Mouse (Mus musculus): ENCODE measurements at regions not wholly inside any gene's neighbourhood (a gene's known extent, or its start where the extent isn't known, plus 50 kb on each side); places are given as distances from the start of the nearest gene placed in this dataset.
A peak's percentile ranks its signal among the peaks of the same experiment; 100 is the strongest.

DNA sequence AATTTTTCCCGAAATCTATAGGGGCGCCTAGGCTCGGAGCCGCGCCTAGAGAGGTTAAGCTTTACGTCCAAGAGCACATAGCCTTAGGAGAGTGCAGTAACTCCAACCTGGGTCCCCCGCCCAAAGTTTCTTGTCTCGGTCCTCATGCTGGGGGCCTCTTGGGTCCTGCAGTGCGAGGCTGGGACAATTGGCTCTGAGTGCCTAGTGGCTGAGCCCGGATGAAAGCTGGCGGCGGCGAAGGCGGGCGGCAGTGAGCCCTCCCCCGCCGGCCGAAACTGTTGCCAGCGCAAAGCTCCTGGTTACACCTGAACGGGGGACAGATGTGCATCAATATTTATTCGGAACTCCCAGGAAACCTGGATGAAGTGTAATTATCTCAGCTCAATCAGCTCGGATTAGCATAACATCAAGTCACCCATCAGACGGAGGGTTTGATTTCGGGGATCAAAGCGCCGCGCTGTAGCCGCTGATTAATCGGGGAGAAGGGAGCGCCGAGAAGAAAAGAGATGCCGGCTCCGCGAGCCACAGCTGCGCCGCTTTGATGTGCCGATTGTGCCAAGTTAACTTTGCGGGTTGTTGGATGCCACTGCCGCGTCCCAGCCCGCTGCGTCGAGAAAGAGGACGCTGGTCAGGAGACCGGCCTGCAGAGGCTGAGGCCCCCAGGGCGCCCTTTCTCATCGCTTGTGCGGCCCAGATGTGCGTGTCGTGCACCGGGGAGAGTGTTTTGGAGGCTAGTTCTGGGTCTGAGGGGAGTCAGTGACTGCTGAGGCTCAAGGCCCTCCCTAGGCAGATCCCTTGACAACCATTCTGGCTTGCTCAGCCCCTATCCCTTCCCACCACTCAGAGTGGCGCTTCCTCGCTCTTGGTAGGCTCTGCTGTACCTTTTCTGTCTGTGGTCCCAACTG lies 123.7 kb upstream of the 4931429L15Rik start:
- peak; percentile 72 for DNase-seq

DNA sequence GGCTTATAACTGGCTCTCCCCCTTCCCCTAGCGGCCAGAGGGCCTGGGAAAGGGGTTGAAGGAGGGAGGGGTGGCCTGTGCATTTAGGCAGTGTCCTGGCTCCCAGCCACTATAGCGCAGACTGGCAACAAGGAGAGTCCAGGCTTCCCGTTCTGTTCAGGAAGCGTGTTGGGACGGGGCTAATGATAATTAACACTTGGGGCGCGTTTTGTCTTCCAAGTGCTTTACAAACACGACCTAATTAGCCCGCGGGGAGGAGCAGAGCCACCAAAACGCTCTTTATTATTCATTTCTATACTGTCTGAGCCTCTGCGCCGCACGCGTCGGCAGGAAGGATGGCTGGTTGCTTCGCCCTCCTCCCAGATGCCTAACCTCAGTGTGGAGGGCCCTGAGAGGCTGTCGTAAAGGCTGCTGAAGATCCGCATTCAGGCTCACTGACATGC lies 123.0 kb upstream of the 4931429L15Rik start:
- peak; percentile 59 for DNase-seq

DNA sequence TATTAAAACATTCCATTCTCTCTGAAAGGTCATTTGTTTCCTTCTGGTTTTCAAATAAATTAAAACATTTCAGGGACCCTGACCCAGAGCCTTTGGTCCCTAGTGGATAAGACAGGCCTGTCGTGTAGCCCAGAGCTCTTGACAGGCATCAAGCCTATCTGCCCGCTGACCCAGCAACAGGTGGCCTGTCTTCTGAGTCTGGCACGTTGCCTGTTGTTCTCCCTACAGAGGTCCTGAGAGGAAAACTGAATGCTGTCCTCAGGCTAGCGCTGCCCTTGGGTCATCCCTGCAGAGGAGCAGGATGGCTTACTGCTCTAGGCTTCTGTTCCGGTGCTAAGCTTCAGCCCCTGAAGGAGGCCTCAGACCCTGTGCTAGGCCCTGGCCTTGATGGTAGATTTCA lies 120.4 kb upstream of the 4931429L15Rik start:
- no peak for DNase-seq

DNA sequence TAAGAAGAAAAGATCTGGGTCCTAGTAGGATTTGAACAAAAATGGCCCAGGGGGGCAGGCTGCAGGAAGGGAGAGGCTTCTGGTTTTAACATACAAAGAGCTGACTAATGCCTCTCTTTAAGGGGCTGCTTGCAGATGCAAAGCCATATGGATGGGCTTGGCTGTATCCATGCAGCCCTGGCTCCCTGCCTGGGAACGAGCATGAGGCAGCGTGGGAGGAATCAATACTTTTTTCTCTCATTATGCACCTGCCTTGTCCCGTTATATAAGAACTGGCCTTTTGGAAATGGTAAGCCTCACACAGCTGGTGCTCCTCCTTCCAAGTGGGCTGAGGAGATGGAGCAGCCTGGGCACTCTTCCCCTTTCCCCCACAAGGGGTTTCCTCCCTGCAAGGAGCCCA lies 114.9 kb upstream of the 4931429L15Rik start:
- DNase-seq: no peak

DNA sequence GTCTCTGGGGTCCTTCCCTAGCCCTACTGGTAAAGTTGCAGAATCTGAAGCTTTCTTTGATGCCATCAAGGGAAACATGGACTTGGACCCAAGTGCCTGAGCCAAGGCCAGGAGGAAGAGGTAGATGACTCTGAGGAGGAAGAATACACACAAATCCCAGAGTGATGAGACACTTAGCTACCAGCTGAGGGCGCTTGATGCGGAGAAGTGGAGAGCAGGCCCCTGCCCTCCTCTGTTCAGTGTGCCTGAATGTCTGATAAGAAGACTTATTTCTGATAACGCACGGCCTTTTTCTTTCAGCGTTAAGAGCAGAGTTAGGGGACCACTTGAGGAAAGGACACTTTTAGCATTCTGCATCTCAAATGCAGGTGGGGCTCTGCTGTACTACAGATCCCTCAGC lies 113.9 kb upstream of the 4931429L15Rik start:
- DNase-seq: no peak

DNA sequence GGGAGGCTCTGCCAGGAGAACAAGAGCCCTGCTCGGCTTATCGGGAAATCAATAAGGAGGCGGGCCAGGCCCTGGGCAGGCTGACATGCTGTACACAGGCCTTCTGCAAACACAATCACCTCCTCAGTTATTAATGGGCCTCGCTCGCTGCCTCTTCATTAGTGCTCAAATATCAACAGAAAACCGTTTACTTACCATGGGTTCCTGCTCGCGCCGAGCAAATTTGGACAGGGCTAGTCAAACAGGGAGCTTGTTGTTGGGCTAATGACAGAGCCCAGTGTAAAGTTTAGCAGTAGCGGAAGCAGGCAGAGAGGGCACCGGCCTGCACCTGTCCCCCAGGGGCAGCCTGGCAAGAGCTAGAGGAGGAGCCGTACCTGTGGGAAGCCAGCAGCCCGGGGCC lies 111.3 kb upstream of the 4931429L15Rik start:
- no peak for DNase-seq

DNA sequence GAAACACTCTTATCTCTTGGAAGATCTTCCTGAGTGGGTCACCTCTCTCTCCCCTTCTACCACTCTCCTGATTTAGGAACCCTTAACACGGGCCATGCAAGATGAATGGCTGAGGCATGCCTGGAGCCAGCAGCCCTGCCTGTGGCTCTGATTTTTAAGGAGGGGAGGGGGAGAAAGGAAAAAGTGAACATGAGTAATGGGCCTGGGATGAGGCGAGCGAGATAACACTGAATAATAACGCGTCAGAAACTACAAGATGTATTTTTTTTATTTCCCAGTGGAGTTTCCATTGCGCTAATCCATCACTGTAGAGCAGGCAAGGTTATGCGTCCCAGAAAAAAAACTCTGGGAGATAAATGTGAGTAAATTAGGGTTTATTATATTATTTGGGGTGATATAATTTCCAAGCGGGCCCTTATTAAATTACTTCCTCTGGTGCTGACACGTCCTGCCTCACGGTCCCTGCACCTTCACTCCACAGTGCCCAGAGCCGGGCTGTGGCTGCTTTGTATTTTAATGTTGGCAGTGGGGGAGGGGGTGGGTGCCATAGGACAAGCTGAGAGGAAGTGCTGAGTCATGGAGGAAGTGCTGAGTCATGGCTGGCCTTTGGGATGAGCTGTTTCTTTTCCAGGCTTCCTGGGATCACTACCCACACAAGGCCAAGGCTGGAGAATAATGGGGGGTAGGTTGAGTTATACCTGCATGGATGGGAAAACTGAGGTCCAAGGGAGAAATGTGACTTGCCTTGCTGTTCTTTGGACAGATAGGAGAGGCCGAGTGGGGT lies 103.6 kb upstream of the 4931429L15Rik start:
- DNase-seq: peak; percentile 35

DNA sequence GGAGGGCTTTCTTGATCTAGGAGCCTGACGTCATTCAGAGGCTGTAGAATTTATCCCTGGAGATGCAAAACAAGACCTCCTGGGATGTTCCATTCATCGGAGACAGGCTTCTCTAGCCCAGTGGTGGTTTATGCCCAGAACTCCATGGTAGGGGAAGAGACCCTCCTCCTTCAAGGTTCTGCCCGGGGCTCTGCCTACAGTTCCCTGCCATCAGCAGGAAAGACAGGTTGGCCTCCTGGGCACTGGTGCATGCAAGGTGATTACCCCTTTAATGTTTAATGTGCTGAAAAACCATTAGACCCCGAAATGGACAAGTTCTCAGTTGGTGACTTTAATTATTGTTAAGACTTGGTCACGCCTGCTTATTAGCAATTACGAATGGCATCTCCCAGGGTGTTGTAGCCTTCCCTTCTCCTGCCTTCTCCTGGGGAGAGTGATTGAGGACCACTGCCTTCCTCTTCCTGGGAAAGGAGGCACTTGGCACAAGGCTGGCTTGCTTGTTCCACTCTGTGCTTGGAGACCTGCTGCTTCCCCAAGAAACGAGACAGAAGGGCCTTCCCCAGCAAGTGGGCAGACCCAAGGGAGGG lies 102.0 kb upstream of the 4931429L15Rik start:
- no peak for DNase-seq

DNA sequence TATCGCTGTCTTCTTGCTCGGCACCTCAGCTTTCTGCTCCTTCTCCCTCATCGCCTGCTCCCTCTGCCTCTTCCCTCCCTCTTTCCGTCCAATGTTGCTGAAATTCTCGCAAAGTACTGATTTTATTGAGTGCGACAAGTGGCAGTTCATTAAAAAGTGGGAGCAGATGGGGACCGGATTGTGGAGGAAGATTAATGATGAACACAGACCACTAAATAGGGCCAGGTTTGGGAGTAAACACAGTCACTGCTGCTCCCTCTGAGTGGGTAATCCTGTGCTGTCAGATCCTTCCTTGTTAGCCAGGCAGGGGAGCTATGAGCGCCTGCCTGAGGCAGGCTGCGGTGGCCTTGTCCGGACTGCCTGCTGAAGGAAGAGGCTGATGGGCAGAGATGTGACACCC lies 91.9 kb upstream of the 4931429L15Rik start:
- no peak for DNase-seq

DNA sequence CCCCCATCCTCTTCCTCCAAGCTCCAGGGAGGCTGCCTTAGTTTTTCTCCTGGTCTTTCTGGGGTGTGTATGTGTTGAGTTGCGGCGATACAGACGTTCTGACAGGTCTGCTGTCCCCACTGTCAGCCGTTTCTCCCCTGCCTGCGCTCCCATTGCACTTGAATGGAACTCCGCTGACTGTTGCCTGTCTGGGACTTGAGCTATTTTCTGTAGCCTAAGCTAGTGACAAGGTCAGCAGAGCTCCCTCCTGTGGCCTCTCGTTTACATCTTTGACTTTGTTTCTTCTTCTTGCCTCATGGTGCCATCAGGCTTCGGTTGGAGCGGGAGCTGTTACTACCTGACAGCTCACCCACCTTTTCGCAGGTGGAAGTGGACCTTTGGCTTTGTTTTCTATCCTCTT lies 89.0 kb upstream of the 4931429L15Rik start:
- no peak for DNase-seq

DNA sequence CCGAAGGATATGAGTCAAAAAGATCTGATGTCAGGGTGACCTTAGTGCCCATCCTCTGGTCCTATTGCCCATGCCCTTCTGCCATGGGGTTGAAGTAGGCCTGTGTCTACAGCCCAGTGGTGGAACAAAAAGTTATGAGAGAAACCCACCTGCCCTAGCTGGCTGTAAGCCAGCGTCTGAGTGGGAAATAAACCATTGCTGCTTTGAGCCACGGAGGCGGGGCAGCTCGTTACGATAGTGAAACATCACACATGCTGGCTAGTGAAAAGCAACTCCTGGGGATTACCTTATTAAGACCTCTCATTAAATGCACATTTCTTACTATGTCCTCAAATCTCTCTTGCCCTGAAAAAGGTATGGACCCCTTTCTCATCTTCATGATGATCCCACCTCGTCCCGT lies 86.8 kb upstream of the 4931429L15Rik start:
- DNase-seq: no peak

DNA sequence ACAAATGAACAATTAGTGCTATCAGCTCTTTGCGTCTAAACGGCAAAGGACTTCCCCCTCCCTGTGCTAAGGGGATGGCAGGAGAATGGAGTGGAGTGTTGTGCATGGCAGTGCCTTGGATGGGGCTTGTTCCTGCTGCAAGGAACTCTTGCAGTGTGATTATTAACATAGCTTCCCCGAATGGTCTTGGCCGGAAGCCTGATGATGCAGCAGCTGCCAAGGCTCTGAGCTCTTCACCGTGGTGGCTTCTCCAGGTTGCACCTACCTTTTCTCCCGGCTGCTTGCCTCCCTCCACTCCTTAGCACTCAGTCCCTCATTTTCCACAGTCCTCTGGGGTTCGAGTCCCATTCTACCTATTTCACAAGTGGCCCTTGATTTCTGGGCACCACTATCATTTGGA lies 76.8 kb upstream of the 4931429L15Rik start:
- no peak for DNase-seq

DNA sequence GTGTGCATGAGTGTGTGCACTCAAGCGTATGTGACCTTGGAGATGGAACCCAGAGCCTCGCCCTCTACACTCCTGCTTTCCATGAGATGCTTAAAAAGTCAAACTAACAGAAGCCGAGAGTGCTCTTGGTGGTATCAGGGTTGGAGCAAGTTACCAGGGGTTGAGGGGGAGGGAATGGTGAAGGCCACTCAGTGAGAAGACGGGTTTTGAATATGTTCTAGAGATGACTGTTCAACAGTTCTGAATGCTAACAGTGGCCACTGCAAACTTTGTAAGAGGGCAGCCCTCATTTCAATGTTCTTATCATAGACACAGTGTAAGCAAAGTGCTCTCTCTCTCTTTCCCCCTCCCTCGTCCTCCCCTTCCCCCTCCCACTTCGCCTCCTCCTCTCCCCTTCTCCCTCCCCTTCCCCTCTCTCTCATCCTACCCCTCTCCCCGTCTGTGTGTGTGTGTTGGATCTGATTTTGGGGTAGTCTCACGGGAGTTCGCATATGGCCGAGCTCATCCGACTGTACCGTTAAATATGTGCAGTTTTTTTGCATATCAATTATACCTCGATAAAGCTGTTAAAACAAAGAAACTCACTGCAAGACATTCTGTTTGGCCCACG lies 75.5 kb upstream of the 4931429L15Rik start:
- DNase-seq: no peak

DNA sequence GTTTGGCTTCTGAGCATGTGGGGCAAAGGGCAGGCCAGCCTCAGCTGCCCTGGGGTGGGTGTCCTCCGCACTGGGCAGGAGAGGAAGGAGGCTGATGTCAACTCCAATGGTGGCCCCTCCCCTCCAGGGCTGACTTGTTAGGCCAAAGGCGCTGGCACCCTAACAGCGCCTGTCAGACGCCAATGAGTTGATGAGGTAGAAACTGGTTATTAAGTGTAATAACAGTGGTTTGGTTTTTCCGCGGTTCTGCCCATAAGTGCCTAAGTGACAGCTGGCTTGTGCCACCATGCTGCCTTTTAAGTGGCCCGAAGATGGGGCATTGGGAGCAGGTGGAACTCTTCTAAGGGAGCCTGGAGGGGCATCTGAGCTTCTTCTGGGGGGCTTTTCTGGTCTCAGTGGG lies 74.5 kb upstream of the 4931429L15Rik start:
- no peak for DNase-seq

DNA sequence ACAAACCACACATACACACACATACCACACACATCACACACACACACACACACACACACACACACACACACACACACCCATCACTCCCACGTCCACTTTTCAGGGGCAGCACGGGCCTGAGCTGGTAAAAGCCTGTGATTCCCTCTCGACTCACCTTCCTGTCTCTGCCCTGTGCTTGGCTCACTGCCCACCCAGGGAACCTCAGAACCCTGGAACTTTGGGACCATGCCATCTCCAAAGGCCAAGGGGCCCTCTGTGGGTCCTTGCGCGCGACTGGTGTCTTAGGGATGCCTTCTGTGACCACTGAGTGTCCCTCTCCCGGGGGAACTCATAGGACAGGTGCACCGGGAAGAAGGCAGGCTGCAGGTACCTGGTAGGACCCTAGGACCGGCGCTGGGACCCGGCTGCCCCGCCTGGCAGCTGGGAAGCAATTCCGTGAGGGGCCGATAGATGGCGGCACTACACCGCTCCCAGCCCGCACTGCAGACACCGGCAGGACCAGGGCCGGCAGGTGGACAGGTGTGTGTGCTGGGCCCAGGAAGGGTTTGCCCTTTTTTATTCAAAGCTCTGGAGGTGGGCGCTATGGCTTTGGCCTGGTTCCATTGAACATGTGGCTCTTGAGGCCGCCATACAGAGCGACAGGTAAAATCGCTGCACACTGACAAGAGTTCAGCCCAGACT lies 73.0 kb upstream of the 4931429L15Rik start:
- DNase-seq: peak; percentile 60

DNA sequence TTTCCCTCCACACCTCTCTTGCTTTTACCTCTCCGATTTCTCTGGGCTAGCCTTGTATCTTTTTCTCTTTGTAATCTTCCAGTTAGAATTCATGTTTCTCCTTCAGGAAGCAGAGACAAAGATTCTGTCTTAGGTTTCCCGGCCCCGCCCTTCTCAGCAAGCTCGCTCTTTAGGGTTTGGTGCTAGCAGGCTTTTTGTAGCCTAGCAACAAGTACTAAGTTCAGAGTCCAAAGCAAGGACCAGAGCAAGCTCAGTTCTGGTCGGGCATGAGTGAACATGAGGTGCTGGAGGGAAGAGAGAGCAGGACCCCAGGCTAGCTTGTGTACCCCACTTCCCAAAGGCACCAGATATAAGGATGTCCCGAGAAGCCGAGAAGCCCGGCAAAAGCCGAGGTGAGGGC lies 70.0 kb upstream of the 4931429L15Rik start:
- DNase-seq: peak; percentile 70

DNA sequence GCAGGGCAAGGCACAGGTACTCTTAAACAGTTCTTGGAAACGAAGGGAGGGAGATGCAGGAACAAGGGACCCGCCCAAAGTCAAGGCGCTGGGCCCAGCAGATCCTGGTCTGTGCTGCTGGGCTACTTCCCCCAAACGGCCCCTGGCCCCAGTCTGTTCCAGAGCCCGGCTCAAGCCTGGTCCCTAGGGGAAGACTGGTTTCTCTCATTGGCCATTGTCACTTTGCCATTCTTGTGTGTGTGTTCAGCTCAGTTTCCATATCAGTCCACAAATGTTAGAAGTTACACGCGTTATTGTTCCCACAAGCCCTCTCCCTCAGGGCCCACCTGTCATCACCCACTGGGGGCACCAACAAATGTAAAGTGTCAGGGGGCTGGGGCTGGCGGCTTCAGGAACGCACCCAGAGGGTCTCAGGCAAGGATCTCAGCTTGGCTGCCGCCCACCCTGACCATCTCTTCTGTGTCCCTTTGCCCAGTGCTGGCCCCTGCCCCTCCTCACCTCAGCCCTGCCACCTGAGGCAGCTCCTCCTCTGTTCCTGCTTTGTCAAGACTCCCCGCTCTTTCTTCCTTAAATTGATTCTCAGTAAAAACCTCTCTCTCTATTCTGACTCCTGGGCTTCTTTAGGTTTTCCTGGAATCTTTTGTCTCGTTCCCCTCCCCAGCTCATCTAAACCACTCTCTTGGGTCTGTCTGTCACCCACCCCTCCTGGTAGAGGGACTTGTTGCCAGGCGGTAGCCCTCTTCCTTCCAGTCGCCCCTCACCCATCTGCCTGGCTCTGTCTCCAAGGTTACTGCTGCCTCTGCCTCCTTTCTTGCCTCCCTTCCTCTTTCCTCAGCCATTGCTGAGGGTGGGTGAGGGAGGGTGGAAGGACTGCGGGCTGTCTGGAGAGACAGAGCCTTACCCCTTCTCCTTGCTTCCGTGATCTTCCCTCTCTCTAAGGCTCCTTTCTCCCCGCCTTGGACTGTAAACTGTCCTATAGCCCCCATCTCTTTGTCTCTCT lies 69.2 kb upstream of the 4931429L15Rik start:
- peak; percentile 70 for DNase-seq

DNA sequence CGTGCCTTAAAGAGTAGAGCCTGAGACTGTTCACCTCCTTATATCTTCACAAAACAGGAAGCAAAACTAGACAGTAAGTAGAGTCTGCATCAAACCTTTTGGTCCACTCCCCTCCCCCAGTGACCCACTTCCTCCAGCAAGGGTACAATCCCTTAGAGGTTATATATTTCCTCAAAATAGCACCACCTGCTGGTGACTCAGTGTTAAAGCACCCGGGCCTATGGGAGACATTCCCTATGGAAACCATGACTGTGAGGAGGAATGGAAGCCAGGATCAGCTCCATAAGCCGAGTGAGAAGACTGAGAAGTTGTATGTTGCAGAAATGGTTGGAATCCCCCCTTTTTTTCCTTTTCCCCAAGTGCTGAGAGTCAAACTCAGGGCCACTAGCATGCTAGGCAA lies 66.5 kb upstream of the 4931429L15Rik start:
- DNase-seq: no peak

DNA sequence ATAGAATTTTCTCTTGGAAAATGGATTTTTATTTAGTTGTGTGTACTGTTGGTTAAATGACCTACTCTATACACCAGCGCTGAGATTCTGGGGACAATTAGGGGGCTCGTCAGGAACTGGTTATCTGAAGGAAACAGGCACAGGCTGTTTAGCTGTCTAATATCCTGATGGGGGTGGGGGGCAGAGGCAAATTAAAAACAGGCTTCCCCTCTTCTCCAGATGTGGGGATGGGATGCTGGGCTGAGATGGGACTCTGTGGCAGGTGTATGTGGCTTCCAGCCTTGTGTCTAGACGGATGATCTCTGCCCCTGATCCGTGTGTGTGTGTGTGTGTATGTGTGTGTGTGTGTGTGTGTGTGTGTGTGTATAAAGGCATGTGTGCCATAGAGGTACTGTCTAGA lies 61.6 kb upstream of the 4931429L15Rik start:
- peak; percentile 43 for DNase-seq

DNA sequence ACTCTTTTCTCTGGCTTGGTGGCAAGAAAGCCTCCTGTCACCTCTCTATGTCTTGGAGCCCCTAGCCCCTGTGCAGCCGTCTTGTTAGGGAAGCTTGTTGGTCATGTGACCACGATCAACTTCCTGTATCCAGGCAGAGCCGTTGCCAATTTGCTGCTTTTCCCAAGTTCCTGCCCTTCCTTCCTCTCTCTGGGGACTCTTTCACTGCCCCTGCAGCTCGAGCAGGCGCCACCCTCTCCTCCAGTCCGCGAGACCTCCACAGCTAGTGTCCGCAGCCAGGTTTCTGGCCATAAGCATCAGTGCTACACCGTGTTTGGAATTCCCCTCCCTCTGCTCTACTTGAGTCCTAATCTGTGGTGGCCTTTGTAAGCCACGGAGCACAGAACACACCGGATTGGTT lies 59.7 kb upstream of the 4931429L15Rik start:
- no peak for DNase-seq

DNA sequence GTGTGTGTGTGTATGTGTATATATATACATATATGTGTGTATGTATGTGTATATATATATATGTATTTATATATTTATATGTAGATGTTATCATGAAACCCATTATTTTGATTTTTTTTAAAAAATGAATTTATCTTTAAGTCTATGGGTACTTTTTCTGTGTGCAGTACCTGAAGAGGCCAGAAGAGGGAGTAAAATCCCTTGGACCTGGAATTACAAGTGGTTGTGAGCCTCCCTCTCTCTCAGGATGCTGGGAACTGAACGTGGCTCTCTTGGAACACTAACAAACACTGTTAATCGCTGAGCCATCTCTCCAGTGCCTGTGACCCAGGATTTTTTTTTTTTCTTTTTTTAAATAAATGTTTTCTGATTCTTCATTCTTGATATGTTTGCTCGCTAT lies 58.6 kb upstream of the 4931429L15Rik start:
- no peak for DNase-seq
